Mouse (Mus musculus): Measurements from ENCODE around the gene Ubxn4. TPM values are rescaled to one million over a fixed set of nuclear protein-coding genes. Genes with fewer than 3 reads are reported as not detected.
"Not testable (repeated sequence)": the region's sequence is repeated elsewhere in the genome, so short reads cannot be mapped to it uniquely, and the experiment has no call there.

Gene Ubxn4
- polyA plus RNA-seq (2016; fragmentation: Nextera tagmentation; extraction: Ambion mirVana): 63.1 and 69.5 TPM in 2 replicates

DNA sequence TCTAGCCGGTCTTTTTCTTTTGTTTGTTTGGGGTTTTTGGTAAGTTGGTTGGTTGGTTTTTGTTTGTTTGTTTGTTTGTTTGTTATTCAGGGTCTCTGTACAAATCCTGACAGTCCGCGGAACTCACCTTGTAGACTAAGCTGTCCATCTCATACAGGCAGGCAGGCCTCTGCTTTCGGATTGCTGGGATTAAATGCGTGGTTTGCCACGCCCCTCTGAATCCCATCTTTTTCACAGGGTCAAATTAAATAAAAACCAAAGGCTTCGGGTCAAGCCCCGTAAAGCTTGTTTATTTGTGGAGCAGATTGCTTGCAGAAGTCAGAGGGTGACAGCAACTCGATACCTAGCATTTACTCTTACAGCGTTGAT lies at the start of gene Ubxn4:
Ubxn4 (plus strand) TSS at position 338 of the 369 bp plus-strand sequence.
- Histone ChIP-seq H3K9ac (peak within 1 kb of the TSS; percentile 73), H3K4me2 (replicated peaks) (peak within 1 kb of the TSS; percentile 90), H3K4me1 (peaks cover 8% of the 10 kb centered on the region; the same call in 1 of the 2 replicates), H3K9me3 (no peaks in the 10 kb centered on the region), H3K27ac (peak within 1 kb of the TSS; percentile 86), H3K27me3 (no peaks in the 10 kb centered on the region), H3K36me3 (no peaks in the 10 kb centered on the region), H3K4me3 (peak within 1 kb of the TSS; percentile 74)
- peak; percentile 37 for ATAC-seq (ENCODE audit: insufficient number of reproducible peaks, insufficient read depth, low FRiP score, low TSS enrichment)
- WGBS: 9% methylated on average over 10 of the region's 10 CpGs

DNA sequence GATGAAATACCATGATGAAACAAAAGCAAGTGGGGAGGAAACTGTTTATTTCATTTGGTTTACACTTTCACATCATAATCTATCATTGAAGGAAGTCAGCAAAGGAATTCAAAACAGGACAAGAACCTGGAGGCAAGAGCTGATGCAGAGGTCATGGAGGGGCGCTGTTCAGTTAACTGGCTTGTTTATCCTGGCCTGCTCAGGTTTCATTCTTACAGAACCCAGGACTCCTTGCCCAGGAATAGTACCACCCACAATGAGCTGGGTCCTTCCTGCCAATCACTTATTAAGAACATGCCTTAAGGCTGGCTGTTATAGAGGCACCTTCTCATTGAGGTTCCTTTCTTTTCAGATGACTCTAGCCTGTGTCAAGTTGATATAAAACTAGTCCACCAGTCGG lies 49.8 kb upstream of the Ubxn4 start:
- no peak overlapping the region for H3K27ac ChIP-seq
- 0 out of 2 replicates have a peak, but pooled peaks have one; percentile 35 for ATAC-seq (ENCODE audit: insufficient number of reproducible peaks, insufficient read depth, low FRiP score, low TSS enrichment)
- H3K36me3 ChIP-seq: peaks cover 39% of the 10 kb centered on the region
- H3K9me3 ChIP-seq: no peaks in the 10 kb centered on the region
- H3K4me3 ChIP-seq: no peak overlapping the region
- no peaks in the 10 kb centered on the region for H3K4me1 ChIP-seq
- no peak overlapping the region for H3K9ac ChIP-seq
- 31% methylated on average over 2 of the region's 2 CpGs for WGBS
- no peak overlapping the region for H3K4me2 ChIP-seq (replicated peaks)
- no peaks in the 10 kb centered on the region for H3K27me3 ChIP-seq

- no peak for ATAC-seq (ENCODE audit: insufficient number of reproducible peaks, insufficient read depth, low FRiP score, low TSS enrichment)
- Histone ChIP-seq H3K27ac (no peak overlapping the region), H3K4me3 (no peak overlapping the region), H3K4me2 (replicated peaks) (no peak overlapping the region), H3K27me3 (no peaks in the 10 kb centered on the region), H3K9me3 (no peaks in the 10 kb centered on the region), H3K36me3 (peaks cover 40% of the 10 kb centered on the region), H3K4me1 (no peaks in the 10 kb centered on the region), H3K9ac (no peak overlapping the region)
- WGBS: 91% methylated on average over 1 of the region's 1 CpGs
These were observed 46.4 kb upstream of the Ubxn4 start for GRCm38 (mm10) chr1:128197353-128197752.

- no peaks in the 10 kb centered on the region for H3K9me3 ChIP-seq
- H3K27me3 ChIP-seq: no peaks in the 10 kb centered on the region
- 0 out of 2 replicates have a peak, but pooled peaks cover 6% of the 10 kb centered on the region for H3K4me1 ChIP-seq
- WGBS: 55% methylated on average over 5 of the region's 5 CpGs
- H3K4me3 ChIP-seq: no peak overlapping the region
- no peak for ATAC-seq (ENCODE audit: insufficient number of reproducible peaks, insufficient read depth, low FRiP score, low TSS enrichment)
- H3K36me3 ChIP-seq: peaks cover 32% of the 10 kb centered on the region
- H3K9ac ChIP-seq: no peak overlapping the region
- no peak overlapping the region for H3K4me2 ChIP-seq (replicated peaks)
- H3K27ac ChIP-seq: no peak overlapping the region
These were observed 30.5 kb upstream of the Ubxn4 start for GRCm38 (mm10) chr1:128213261-128213660.

- Histone ChIP-seq H3K27ac (no peak overlapping the region), H3K27me3 (no peaks in the 10 kb centered on the region), H3K36me3 (peaks cover 42% of the 10 kb centered on the region), H3K9ac (no peak overlapping the region), H3K9me3 (no peaks in the 10 kb centered on the region), H3K4me2 (replicated peaks) (no peak overlapping the region), H3K4me1 (no peaks in the 10 kb centered on the region), H3K4me3 (no peak overlapping the region)
- no peak for ATAC-seq (ENCODE audit: insufficient number of reproducible peaks, insufficient read depth, low FRiP score, low TSS enrichment)
- 93% methylated on average over 2 of the region's 2 CpGs for whole genome bisulfite sequencing
These were observed 21.9 kb upstream of the Ubxn4 start for GRCm38 (mm10) chr1:128221886-128222285.

GRCm38 (mm10) chr1:128223304-128223703 lies 20.5 kb upstream of the Ubxn4 start:
- Histone ChIP-seq H3K9me3 (no peaks in the 10 kb centered on the region), H3K36me3 (peaks cover 37% of the 10 kb centered on the region), H3K4me1 (no peaks in the 10 kb centered on the region), H3K27ac (no peak overlapping the region), H3K4me3 (no peak overlapping the region), H3K4me2 (replicated peaks) (no peak overlapping the region), H3K27me3 (no peaks in the 10 kb centered on the region), H3K9ac (no peak overlapping the region)
- ATAC-seq (ENCODE audit: insufficient number of reproducible peaks, insufficient read depth, low FRiP score, low TSS enrichment): no peak
- 71% methylated on average over 1 of the region's 1 CpGs for WGBS

GRCm38 (mm10) chr1:128235181-128235580 lies 8.6 kb upstream of the Ubxn4 start:
- peaks cover 42% of the 10 kb centered on the region for H3K36me3 ChIP-seq
- H3K27ac ChIP-seq: no peak overlapping the region
- no peak overlapping the region for H3K4me2 ChIP-seq (replicated peaks)
- H3K9me3 ChIP-seq: no peaks in the 10 kb centered on the region
- H3K4me3 ChIP-seq: no peak overlapping the region
- H3K4me1 ChIP-seq: no peaks in the 10 kb centered on the region
- H3K9ac ChIP-seq: no peak overlapping the region
- no peaks in the 10 kb centered on the region for H3K27me3 ChIP-seq
- no peak for ATAC-seq (ENCODE audit: insufficient number of reproducible peaks, insufficient read depth, low FRiP score, low TSS enrichment)
- WGBS: 94% methylated on average over 4 of the region's 4 CpGs

DNA sequence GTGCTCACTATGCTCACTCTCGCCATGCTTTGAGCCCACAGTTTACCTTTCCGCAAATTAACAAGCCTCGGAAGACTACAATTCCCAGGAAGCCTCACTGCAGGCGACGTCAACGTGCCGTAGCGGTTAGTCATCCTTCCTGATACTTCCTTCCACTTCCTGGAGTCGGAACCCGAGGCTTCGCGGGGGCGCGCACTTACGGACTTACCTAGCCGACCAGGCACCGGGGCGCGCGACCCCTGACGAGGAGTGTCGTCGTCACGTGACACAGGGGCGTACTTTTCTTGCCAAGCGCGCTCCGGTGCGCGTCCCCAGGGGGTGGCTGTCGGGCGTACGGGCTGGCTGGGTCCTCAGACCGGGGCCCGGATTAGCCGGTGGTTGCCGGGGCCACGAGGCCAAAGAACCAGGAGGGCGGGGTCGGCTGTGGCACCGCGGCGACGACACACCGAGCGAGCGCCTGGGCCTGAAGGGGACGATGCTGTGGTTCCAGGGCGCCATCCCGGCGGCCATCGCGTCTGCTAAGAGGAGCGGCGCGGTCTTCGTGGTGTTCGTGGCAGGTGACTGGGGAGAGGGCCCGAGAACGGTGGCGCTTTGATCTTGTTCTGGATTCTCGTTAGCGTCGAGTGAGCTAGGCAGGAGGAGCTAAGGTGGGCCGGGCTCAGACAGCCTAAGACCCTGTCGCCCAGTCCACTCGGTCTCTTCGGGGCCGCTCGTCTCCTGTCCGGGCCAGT lies 397 bp downstream of the Ubxn4 start:
- WGBS: under 1% methylated on average over 71 of the region's 71 CpGs
- Histone ChIP-seq H3K36me3 (no peaks in the 10 kb centered on the region), H3K9ac (peak overlapping the region; percentile 73), H3K9me3 (no peaks in the 10 kb centered on the region), H3K4me2 (replicated peaks) (peak overlapping the region; percentile 90), H3K27ac (peak overlapping the region; percentile 86), H3K4me1 (peaks cover 8% of the 10 kb centered on the region; the same call in 1 of the 2 replicates), H3K4me3 (peak overlapping the region; percentile 74), H3K27me3 (no peaks in the 10 kb centered on the region)
- peak; percentile 92 for ATAC-seq (ENCODE audit: insufficient number of reproducible peaks, insufficient read depth, low FRiP score, low TSS enrichment)

- H3K27me3 ChIP-seq: no peaks in the 10 kb centered on the region
- peak overlapping the region; percentile 90 for H3K4me2 ChIP-seq (replicated peaks)
- H3K36me3 ChIP-seq: no peaks in the 10 kb centered on the region
- ATAC-seq (ENCODE audit: insufficient number of reproducible peaks, insufficient read depth, low FRiP score, low TSS enrichment): peak; percentile 52
- H3K4me3 ChIP-seq: peak overlapping the region; percentile 74
- peak overlapping the region; percentile 86 for H3K27ac ChIP-seq
- peak overlapping the region; percentile 73 for H3K9ac ChIP-seq
- 2% methylated on average over 19 of the region's 19 CpGs for WGBS
- H3K9me3 ChIP-seq: no peaks in the 10 kb centered on the region
- H3K4me1 ChIP-seq: peaks cover 8% of the 10 kb centered on the region; the same call in 1 of the 2 replicates
These were observed 1.1 kb downstream of the Ubxn4 start for GRCm38 (mm10) chr1:128244727-128245355.

GRCm38 (mm10) chr1:128267061-128267460 lies 23.3 kb downstream of the Ubxn4 start:
- H3K4me3 ChIP-seq; H3K4me2 ChIP-seq (replicated peaks); H3K27ac ChIP-seq; H3K4me1 ChIP-seq; H3K9ac ChIP-seq; H3K27me3 ChIP-seq; H3K9me3 ChIP-seq; ATAC-seq (ENCODE audit: insufficient number of reproducible peaks, insufficient read depth, low FRiP score, low TSS enrichment): not testable (repeated sequence)
- H3K36me3 ChIP-seq: peaks cover 74% of the 10 kb centered on the region
- 77% methylated on average over 7 of the region's 7 CpGs for WGBS

- no peaks in the 10 kb centered on the region for H3K27me3 ChIP-seq
- no peaks in the 10 kb centered on the region for H3K4me1 ChIP-seq
- WGBS: 96% methylated on average over 3 of the region's 3 CpGs
- no peak overlapping the region for H3K9ac ChIP-seq
- no peaks in the 10 kb centered on the region for H3K9me3 ChIP-seq
- H3K27ac ChIP-seq: no peak overlapping the region
- no peak overlapping the region for H3K4me2 ChIP-seq (replicated peaks)
- no peak for ATAC-seq (ENCODE audit: insufficient number of reproducible peaks, insufficient read depth, low FRiP score, low TSS enrichment)
- H3K4me3 ChIP-seq: no peak overlapping the region
- peaks cover 77% of the 10 kb centered on the region for H3K36me3 ChIP-seq
These were observed 27.0 kb downstream of the Ubxn4 start for GRCm38 (mm10) chr1:128270731-128271130.

- no peak for ATAC-seq (ENCODE audit: insufficient number of reproducible peaks, insufficient read depth, low FRiP score, low TSS enrichment)
- H3K27me3 ChIP-seq: no peaks in the 10 kb centered on the region
- H3K4me3 ChIP-seq: no peak overlapping the region
- H3K4me2 ChIP-seq (replicated peaks): no peak overlapping the region
- no peaks in the 10 kb centered on the region for H3K9me3 ChIP-seq
- H3K9ac ChIP-seq: no peak overlapping the region
- H3K4me1 ChIP-seq: no peaks in the 10 kb centered on the region
- 83% methylated on average over 1 of the region's 1 CpGs for whole genome bisulfite sequencing
- H3K36me3 ChIP-seq: peaks cover 66% of the 10 kb centered on the region
- H3K27ac ChIP-seq: no peak overlapping the region
These were observed 32.1 kb downstream of the Ubxn4 start for GRCm38 (mm10) chr1:128275908-128276307.

All from embryonic facial prominence, embryonic 12.5 days (tissue).